Mouse (Mus musculus): Measurements from ENCODE around the gene Txnip.

DNA sequence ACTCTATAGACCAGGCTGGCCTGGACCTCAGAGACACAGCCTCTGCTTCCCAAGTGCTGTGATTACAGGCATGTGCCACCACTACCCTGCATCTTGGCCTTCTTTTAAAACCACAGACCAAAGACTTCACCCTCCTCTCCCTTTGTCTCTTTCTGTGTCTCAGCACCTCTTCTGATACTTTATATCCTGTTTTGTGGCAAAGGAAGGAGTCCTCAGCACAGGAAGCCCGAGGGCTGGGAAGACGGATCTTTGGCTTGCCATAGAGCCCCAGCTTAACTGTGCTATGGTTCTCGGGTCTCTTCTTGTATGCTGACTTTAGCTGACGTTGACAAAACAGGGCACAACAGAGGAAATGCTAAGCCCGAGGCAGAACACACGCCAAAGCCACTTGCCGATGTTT, 12.9 kb downstream of the Txnip start:
- TF ChIP-seq CTCF (IDR thresholded peaks at IDR 0.05) = no peak
- no peak; the same call in 1 of the 2 replicates for TF ChIP-seq POLR2A (IDR thresholded peaks at IDR 0.05; ENCODE audit: insufficient read depth, low read depth, low read length)
- TF ChIP-seq EP300 (IDR thresholded peaks at IDR 0.05; ENCODE audit: insufficient read depth, low read depth, low read length) = no peak
